Mouse (Mus musculus): Measurements from ENCODE around the gene Mfsd6l. TPM values are rescaled to one million over a fixed set of nuclear protein-coding genes. Genes with fewer than 3 reads are reported as not detected.

Mfsd6l gene
- total RNA-seq, 2 experiments from 2014 or later = not detected

- intact Hi-C loops (cut with DNase I) = no loop called here
- DNase-seq (ENCODE audit: low spot score in 2 of 2) = no peak
These were observed 35.7 kb downstream of the Mfsd6l start for GRCm38 (mm10) chr11:68591708-68592107.

GRCm38 (mm10) chr11:68593247-68593646, 37.3 kb downstream of the Mfsd6l start:
- no peak for DNase-seq (ENCODE audit: low spot score in 2 of 2)
- intact Hi-C loops (cut with DNase I) = no loop called here

- intact Hi-C loops (cut with DNase I) = no loop called here
- no peak for DNase-seq (ENCODE audit: low spot score in 2 of 2)
These were observed 41.9 kb downstream of the Mfsd6l start for GRCm38 (mm10) chr11:68597912-68598311.

- no peak for DNase-seq (ENCODE audit: low spot score in 2 of 2)
- intact Hi-C loops (cut with DNase I) = no loop called here
These were observed 44.6 kb downstream of the Mfsd6l start for GRCm38 (mm10) chr11:68600551-68601021.

- no peak for DNase-seq (ENCODE audit: low spot score in 2 of 2)
- intact Hi-C loops (cut with DNase I) = no loop called here
These were observed 45.6 kb downstream of the Mfsd6l start for GRCm38 (mm10) chr11:68601486-68601991.

GRCm38 (mm10) chr11:68602200-68602931, 46.4 kb downstream of the Mfsd6l start:
- intact Hi-C loops (cut with DNase I) = no loop called here
- no peak for DNase-seq (ENCODE audit: low spot score in 2 of 2)

- intact Hi-C loops (cut with DNase I) = no loop called here
- DNase-seq (ENCODE audit: low spot score in 2 of 2) = no peak
These were observed 51.1 kb downstream of the Mfsd6l start for GRCm38 (mm10) chr11:68607046-68607445.

Other genes starting within 250 kb of the Mfsd6l start
- gene Ntn1, start 155.4 kb upstream of the Mfsd6l start, total RNA-seq (2021) = 10 to 100 TPM in 1 of 2 experiments, 1 to 10 TPM in 1; 8.0 to 11.1 TPM
- 1 to 10 TPM; 4.0 to 4.1 TPM for gene Pik3r5, start 124.1 kb upstream of the Mfsd6l start, total RNA-seq (2021)
- 1 to 10 TPM; 3.8 to 4.1 TPM for gene Pik3r6, start 53.2 kb upstream of the Mfsd6l start, total RNA-seq (2021)
- gene Ccdc42, start 30.8 kb downstream of the Mfsd6l start, total RNA-seq (2021) = under 1 TPM; 0.95 to 0.99 TPM
- gene Myh10, start 135.4 kb downstream of the Mfsd6l start, total RNA-seq (2021) = 100 to 1,000 TPM; 199 TPM

All from left cerebral cortex, postnatal 14 days (tissue).